Mouse (Mus musculus) hindbrain, embryonic 16.5 days (tissue): Measurements from ENCODE around the gene 1700013H16Rik. TPM values are rescaled to one million over a fixed set of nuclear protein-coding genes. Genes with fewer than 3 reads are reported as not detected.
A peak's percentile ranks its signal among the peaks of the same experiment; 100 is the strongest.
"Not testable (repeated sequence)": the region's sequence is repeated elsewhere in the genome, so short reads cannot be mapped to it uniquely, and the experiment has no call there.

Source experiments
- ATAC-seq: fragments of 200-750 bp; cut with Nextera tagmentation; 2 replicates; pipeline ENCODE4 v1.8.0; 2017; ENCODE audit warnings: moderate TSS enrichment, moderate library complexity
- H3K27ac ChIP-seq: fragments of 300-500 bp; sonication (generic); 2 replicates; pipeline ENCODE4 v1.5.1; 2014; ENCODE audit warnings: low read depth, mild to moderate bottlenecking, control low read depth, low read length, moderate library complexity
- H3K27me3 ChIP-seq: fragments of 300-500 bp; sonication (generic); replicated peaks from 2 replicates; pipeline ENCODE4 v1.6.1; 2014; ENCODE audit warnings: low read length; ENCODE audit not compliant: control insufficient read depth, insufficient read depth
- H3K36me3 ChIP-seq: fragments of 300-500 bp; sonication (generic); 2 replicates; pipeline ENCODE4 v1.6.1; 2014; ENCODE audit warnings: mild to moderate bottlenecking, low read length, moderate library complexity, mixed read lengths; ENCODE audit not compliant: control insufficient read depth, insufficient read depth
- H3K4me1 ChIP-seq: fragments of 300-500 bp; sonication (generic); 2 replicates; pipeline ENCODE4 v1.6.1; 2014; ENCODE audit warnings: low read depth, low read length; ENCODE audit not compliant: control insufficient read depth, insufficient read depth
- H3K4me2 ChIP-seq: fragments of 300-500 bp; sonication (generic); 2 replicates; pipeline ENCODE4 v1.6.1; 2014; ENCODE audit warnings: mild to moderate bottlenecking, low read length, control low read depth, moderate library complexity
- H3K4me3 ChIP-seq: fragments of 300-500 bp; sonication (generic); 2 replicates; pipeline ENCODE4 v1.5.1; 2014; ENCODE audit warnings: mild to moderate bottlenecking, low read length, control low read depth, moderate library complexity
- H3K9ac ChIP-seq: fragments of 300-500 bp; sonication (generic); 2 replicates; pipeline ENCODE4 v1.6.1; 2014; ENCODE audit warnings: low read depth, mild to moderate bottlenecking, control low read depth, low read length, moderate library complexity
- H3K9me3 ChIP-seq: fragments of 300-500 bp; sonication (generic); 2 replicates; pipeline ENCODE4 v1.6.1; 2014; ENCODE audit warnings: mild to moderate bottlenecking, low read length, moderate library complexity; ENCODE audit not compliant: control insufficient read depth
- WGBS: fragments of 180-500 bp; shearing (Covaris S2); extraction: QIAGEN DNeasy Blood & Tissue Kit; methylation state at CpG from one replicate; pipeline ENCODE4 v1.1.7; 2014; 5-methylcytosine and 5-hydroxymethylcytosine counted together
- polyA plus RNA-seq: library from polyadenylated mRNA; unstranded; fragments of >200 nt; fragmentation: Nextera tagmentation; extraction: Ambion mirVana; gene quantifications from 2 replicates; pipeline ENCODE4 v1.2.1, GENCODE M21; 2015

Gene 1700013H16Rik
- not detected in 2 replicates for polyA plus RNA-seq

DNA sequence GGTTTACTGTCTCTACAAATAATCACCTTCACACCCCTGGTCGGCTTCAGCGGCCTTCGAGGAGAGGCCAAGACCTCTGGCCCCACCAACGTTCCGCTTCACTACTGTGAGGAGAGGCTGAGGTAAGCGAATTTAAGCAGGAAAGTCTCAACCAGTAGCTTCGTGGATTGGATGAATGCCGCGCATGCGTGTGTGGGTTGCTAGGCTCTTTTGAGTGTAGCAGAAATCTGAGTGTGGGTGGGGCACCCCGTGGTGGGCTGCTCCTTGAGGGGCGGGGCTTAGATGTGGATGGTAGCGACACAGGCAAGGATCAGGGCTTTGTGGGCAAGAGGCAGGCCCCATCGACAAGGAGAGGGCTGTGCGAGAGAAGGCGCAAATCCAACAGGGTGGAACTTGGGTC is at the start of gene 1700013H16Rik:
Gene 1700013H16Rik, minus strand, starts transcription at position 96 of the 400 bp plus-strand sequence.
- H3K27ac ChIP-seq: no peak within 1 kb of the TSS
- H3K4me3 ChIP-seq: no peak within 1 kb of the TSS
- WGBS: 93% methylated on average over 16 of the region's 16 CpGs
- H3K9ac ChIP-seq: no peak within 1 kb of the TSS
- no peaks in the 10 kb centered on the region for H3K4me1 ChIP-seq
- no peak for ATAC-seq
- peaks cover 11% of the 10 kb centered on the region; the same call in 1 of the 2 replicates for H3K9me3 ChIP-seq
- H3K27me3 ChIP-seq: no peaks in the 10 kb centered on the region
- H3K4me2 ChIP-seq: no peak within 1 kb of the TSS
- no peaks in the 10 kb centered on the region for H3K36me3 ChIP-seq

DNA sequence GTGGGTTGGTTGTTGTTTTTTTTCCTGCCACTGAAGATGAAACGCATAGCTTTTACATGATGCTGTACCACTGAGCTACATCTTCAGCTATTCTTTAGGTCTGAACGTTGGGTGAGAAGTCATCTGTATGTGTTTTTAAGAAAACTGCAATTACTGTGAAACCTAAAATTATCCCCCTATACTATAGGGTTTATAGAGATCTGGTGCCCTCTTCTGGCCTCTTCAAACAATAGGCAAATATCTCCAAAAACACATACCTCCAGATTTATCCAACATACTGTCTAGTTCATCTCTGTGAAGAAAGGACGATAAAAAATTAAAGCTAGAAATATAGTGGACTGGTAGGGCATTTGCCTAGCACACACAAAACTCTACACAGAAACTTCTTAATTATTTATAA is 41.4 kb upstream of the 1700013H16Rik start:
- H3K9ac ChIP-seq: no peak overlapping the region

DNA sequence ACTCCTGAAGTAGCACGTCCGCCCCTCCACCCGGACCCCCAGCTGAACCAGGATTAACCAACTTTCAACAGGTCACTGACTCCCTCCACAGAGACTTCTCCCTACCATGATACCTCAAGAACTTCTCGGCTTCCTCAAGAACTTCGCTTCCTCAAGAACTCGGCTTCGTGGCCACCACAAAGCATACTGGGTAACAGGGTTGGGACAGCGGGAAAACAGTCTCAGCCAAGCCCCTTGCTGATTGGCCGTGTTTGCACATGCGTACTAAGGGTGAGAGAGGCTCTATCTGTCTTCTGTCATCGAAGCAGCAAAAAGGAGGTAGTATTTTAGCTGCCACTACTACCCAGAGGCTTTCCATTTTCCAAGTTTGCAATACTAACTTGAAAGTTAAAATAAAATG is 39.9 kb upstream of the 1700013H16Rik start, which contains the start of gene Xlr:
Gene Xlr, minus strand, starts transcription at position 188 of the 400 bp plus-strand sequence.
- H3K27ac ChIP-seq, H3K4me2 ChIP-seq, H3K9me3 ChIP-seq, H3K9ac ChIP-seq, H3K36me3 ChIP-seq, H3K4me3 ChIP-seq, H3K4me1 ChIP-seq, ATAC-seq, H3K27me3 ChIP-seq: not testable (repeated sequence)
- 90% methylated on average over 9 of the region's 11 CpGs for WGBS

More for the DNA sequence above, 41.4 kb upstream of the 1700013H16Rik start:
- no peaks in the 10 kb centered on the region for H3K9me3 ChIP-seq
- H3K4me1 ChIP-seq: no peaks in the 10 kb centered on the region
- H3K4me3 ChIP-seq: no peak overlapping the region
- no peak overlapping the region for H3K4me2 ChIP-seq
- H3K27me3 ChIP-seq: no peaks in the 10 kb centered on the region
- H3K36me3 ChIP-seq: no peaks in the 10 kb centered on the region
- 41% methylated on average over 3 of the region's 3 CpGs for WGBS
- H3K27ac ChIP-seq: no peak overlapping the region
- no peak for ATAC-seq

DNA sequence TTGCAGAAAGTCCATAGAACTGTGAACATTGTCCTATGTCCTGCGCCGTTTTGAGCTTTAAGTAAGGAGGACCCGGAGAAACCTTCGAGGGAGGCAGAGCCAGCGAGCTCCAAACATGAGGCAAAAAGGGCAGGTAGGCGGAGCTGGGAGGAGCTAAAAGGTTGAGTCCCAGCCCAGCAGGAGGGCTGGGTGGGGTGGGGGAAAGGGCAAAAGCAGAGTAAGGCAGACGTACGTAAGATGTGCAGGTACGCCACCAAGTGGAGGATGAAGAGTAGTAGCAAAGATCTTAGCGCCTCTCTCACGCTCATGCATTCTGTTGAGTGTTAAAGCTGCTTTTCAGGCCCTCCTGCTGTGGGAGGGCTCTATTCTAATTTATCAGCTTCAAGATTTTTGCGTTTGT is 18.6 kb upstream of the 1700013H16Rik start, which contains the start of gene Zfp36l3:
Gene Zfp36l3, minus strand, starts transcription at position 119 of the 400 bp plus-strand sequence.
- H3K36me3 ChIP-seq: no peaks in the 10 kb centered on the region
- peaks cover 2% of the 10 kb centered on the region; the same call in 1 of the 2 replicates for H3K9me3 ChIP-seq
- no peaks in the 10 kb centered on the region for H3K4me1 ChIP-seq
- no peak within 1 kb of the TSS for H3K4me2 ChIP-seq
- H3K27ac ChIP-seq: no peak within 1 kb of the TSS
- no peaks in the 10 kb centered on the region for H3K27me3 ChIP-seq
- WGBS: 94% methylated on average over 12 of the region's 12 CpGs
- no peak within 1 kb of the TSS for H3K9ac ChIP-seq
- no peak within 1 kb of the TSS for H3K4me3 ChIP-seq
- no peak for ATAC-seq

DNA sequence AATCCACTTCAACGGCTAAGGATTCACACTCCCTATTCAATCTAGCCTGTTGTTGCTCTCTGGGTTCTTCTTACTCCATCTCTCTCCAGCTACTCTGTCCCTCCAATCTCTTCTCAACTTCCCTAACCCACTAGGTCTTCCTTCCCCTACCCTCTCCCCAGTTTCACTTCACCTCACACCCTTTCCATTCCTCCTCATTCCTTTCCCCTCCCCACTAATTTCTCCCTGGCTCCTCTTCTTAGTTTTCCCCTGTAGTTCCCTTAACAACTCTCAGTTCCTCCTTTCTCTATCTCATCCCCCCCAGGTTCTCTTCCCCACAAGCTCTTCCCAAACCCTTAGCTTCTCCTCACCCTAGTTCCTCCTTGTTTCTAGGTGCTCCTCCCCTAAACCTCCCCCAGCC is 4.8 kb downstream of the 1700013H16Rik start:
- Histone ChIP-seq H3K9ac (no peak overlapping the region), H3K27me3 (no peaks in the 10 kb centered on the region), H3K27ac (no peak overlapping the region), H3K36me3 (no peaks in the 10 kb centered on the region), H3K9me3 (peaks cover 10% of the 10 kb centered on the region; the same call in 1 of the 2 replicates), H3K4me2 (no peak overlapping the region), H3K4me1 (no peaks in the 10 kb centered on the region), H3K4me3 (no peak overlapping the region)
- WGBS: 89% methylated on average over 1 of the region's 1 CpGs
- ATAC-seq: no peak

DNA sequence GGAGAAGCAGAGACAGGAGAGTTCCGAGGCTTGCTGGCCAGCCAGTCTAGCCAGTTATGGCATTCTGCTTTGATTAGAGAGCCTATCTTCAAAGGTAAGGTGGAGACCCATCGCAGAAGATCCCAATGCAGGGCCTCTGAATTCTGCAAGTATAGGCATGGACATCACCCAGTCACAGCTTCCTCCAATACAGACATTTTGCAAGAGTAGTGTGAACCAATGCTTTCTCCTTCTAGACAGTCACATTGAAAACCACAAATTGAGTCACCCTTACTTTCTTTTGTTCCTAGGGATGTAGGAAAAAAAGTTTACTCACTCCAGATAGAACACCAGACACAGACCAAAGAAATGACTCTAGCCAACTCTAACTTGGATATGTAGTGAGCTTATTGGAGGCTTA is 28.7 kb downstream of the 1700013H16Rik start:
- Histone ChIP-seq H3K4me3 (no peak overlapping the region), H3K9ac (no peak overlapping the region), H3K36me3 (no peaks in the 10 kb centered on the region), H3K27ac (no peak overlapping the region), H3K9me3 (no peaks in the 10 kb centered on the region), H3K27me3 (no peaks in the 10 kb centered on the region), H3K4me1 (no peaks in the 10 kb centered on the region), H3K4me2 (no peak overlapping the region)
- WGBS: 92% methylated on average over 2 of the region's 2 CpGs
- no peak for ATAC-seq

DNA sequence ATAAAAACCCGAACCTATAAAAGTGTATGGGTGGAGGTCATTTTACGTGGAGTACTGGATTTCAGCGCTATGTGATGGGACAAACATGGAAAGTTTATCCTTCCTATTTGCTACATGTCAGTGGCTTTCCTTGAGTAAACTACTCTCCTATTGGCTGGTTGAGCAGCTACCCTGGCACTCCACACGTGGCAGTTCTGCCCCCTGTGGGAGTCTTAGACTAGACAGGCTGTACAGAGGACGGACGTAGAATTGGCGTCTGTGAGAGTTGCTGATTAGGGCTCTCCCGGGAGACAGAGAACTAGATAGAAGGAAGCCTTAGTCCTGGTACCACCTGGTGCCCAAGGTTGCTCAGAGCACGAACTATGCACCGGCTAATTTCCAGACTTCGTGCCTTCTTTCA is 33.0 kb downstream of the 1700013H16Rik start, which contains the start of gene 4930502E18Rik:
Gene 4930502E18Rik, plus strand, starts transcription at position 231 of the 400 bp plus-strand sequence.
- Histone ChIP-seq H3K4me3 (no peak within 1 kb of the TSS), H3K36me3 (no peaks in the 10 kb centered on the region), H3K27ac (no peak within 1 kb of the TSS), H3K4me2 (no peak within 1 kb of the TSS), H3K4me1 (no peaks in the 10 kb centered on the region), H3K27me3 (no peaks in the 10 kb centered on the region), H3K9ac (no peak within 1 kb of the TSS), H3K9me3 (no peaks in the 10 kb centered on the region)
- WGBS: 77% methylated on average over 11 of the region's 11 CpGs
- no peak for ATAC-seq

DNA sequence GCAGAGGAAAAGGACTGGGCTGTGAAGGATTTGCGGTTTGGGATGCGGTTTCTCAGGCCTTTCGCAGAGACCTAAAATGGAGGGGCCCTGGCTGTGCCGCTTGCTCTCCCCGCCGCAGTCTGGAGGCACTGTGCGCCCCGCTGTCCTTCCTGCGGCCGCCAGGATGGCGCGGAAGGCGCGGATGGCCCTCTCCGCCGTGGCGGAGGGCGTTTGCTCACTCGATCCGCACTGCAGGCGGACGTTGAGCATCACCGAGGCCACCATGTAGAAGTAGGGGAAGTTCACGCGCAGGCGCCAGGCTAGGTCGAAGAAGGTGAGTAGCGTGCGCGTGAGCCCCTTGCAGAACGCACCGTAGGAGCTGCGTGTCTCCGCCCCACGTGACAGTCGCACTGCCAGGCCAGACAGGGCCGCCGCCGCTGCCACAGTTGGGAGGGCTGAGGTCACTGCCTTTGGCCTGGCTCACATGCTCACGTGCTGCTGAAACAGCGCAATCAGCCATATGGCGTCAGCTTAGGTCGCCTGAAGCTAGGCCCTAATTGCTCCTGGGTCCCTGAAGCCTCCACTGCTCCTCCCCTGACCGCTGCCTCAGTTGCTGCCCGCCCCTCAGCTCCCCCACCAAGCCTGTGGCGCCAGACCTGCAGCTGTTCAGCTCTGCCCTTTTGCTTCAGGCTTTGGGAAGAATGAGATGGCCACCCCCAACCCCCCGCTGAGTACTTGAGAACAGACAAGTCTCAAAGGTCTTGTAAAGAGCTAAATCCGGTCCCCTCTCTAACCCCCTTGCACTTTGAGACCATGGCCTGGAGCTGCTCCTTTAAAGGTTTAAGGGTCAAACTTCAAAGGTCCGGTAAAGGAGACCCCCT is 41.1 kb downstream of the 1700013H16Rik start:
- ATAC-seq: peak; percentile 96
- 19% methylated on average over 27 of the region's 49 CpGs for WGBS
- Histone ChIP-seq H3K9ac (peak overlapping the region; percentile 63), H3K27ac (peak overlapping the region; percentile 20; the same call in 1 of the 2 replicates), H3K9me3 (no peaks in the 10 kb centered on the region), H3K4me2 (peak overlapping the region; percentile 62), H3K4me1 (no peaks in the 10 kb centered on the region; the same call in 1 of the 2 replicates), H3K36me3 (no peaks in the 10 kb centered on the region), H3K4me3 (peak overlapping the region; percentile 41), H3K27me3 (no peaks in the 10 kb centered on the region)

DNA sequence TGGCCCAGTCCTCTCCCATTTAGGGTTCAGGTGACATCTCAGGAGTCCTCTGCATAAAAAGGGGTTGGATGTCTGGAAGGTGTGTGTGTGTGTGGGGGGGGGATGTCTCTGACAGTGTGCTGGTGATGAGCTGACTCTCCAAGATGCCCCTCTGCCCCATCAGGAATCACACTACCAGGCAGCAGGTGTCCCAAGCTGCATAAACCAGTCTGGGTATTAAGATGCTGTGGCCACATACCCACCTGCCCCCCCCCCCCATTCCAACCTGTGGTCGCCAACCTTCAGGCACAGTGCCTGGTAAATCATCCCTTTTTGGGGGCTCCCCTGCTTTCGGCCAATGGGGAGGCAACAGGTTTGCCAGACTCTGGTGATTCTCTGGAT is 41.7 kb downstream of the 1700013H16Rik start:
- Histone ChIP-seq H3K27ac (no peak overlapping the region; the same call in 1 of the 2 replicates), H3K9me3 (no peaks in the 10 kb centered on the region), H3K4me1 (no peaks in the 10 kb centered on the region; the same call in 1 of the 2 replicates), H3K9ac (peak overlapping the region; percentile 63), H3K36me3 (no peaks in the 10 kb centered on the region), H3K4me2 (peak overlapping the region; percentile 62), H3K27me3 (no peaks in the 10 kb centered on the region), H3K4me3 (peak overlapping the region; percentile 41)
- WGBS: 42% methylated on average over 2 of the region's 2 CpGs
- peak; percentile 46; the same call in 1 of the 2 replicates for ATAC-seq
